Mouse (Mus musculus): Measurements from ENCODE around the gene Ankar. TPM values are rescaled to one million over a fixed set of nuclear protein-coding genes. Genes with fewer than 3 reads are reported as not detected.
A peak's percentile ranks its signal among the peaks of the same experiment; 100 is the strongest.

The Ankar gene
- polyA plus RNA-seq, 1 experiment, result 20.6 TPM

GRCm38 (mm10) chr1:72711684-72712083 lies 11.3 kb upstream of the Ankar start:
- H3K27ac ChIP-seq (ENCODE audit: control insufficient read depth, insufficient read depth, low read depth, low read length), result peak overlapping the region; percentile 80
- peaks cover 1% of the 10 kb centered on the region for H3K36me3 ChIP-seq (ENCODE audit: control insufficient read depth, insufficient read depth, low read length)
- peak overlapping the region; percentile 97 for H3K4me3 ChIP-seq (ENCODE audit: control insufficient read depth, low read depth, low read length)
- no peaks in the 10 kb centered on the region; the same call in none of the 2 replicates for H3K4me1 ChIP-seq (ENCODE audit: control insufficient read depth, insufficient read depth, low read length)
- no peaks in the 10 kb centered on the region for H3K27me3 ChIP-seq (ENCODE audit: control insufficient read depth, insufficient read depth, low read length)
- TF ChIP-seq POLR2A (IDR thresholded peaks at IDR 0.05; ENCODE audit: control insufficient read depth, low read depth, low read length) (no peak), CTCF (IDR thresholded peaks at IDR 0.05; ENCODE audit: control insufficient read depth, insufficient read depth, insufficient replicate concordance, low read depth, low read length) (no peak)

GRCm38 (mm10) chr1:72710753-72711653 lies 10.6 kb upstream of the Ankar start, which contains the start of gene Rpl37a:
Rpl37a (plus strand) TSS chr1:72711290.
- Histone ChIP-seq H3K36me3 (ENCODE audit: control insufficient read depth, insufficient read depth, low read length) (peaks cover 1% of the 10 kb centered on the region), H3K4me3 (ENCODE audit: control insufficient read depth, low read depth, low read length) (peak within 1 kb of the TSS; percentile 97), H3K27ac (ENCODE audit: control insufficient read depth, insufficient read depth, low read depth, low read length) (peak within 1 kb of the TSS; percentile 98), H3K4me1 (ENCODE audit: control insufficient read depth, insufficient read depth, low read length) (no peaks in the 10 kb centered on the region; the same call in none of the 2 replicates), H3K27me3 (ENCODE audit: control insufficient read depth, insufficient read depth, low read length) (no peaks in the 10 kb centered on the region)
- TF ChIP-seq POLR2A (IDR thresholded peaks at IDR 0.05; ENCODE audit: control insufficient read depth, low read depth, low read length) (peak; percentile 99), CTCF (IDR thresholded peaks at IDR 0.05; ENCODE audit: control insufficient read depth, insufficient read depth, insufficient replicate concordance, low read depth, low read length) (peak; percentile 12; the same call in 1 of the 2 replicates)

- no peak overlapping the region for H3K27ac ChIP-seq (ENCODE audit: control insufficient read depth, insufficient read depth, low read depth, low read length)
- no peaks in the 10 kb centered on the region; the same call in none of the 2 replicates for H3K4me1 ChIP-seq (ENCODE audit: control insufficient read depth, insufficient read depth, low read length)
- no peak for TF ChIP-seq POLR2A (IDR thresholded peaks at IDR 0.05; ENCODE audit: control insufficient read depth, low read depth, low read length)
- no peak for TF ChIP-seq CTCF (IDR thresholded peaks at IDR 0.05; ENCODE audit: control insufficient read depth, insufficient read depth, insufficient replicate concordance, low read depth, low read length)
- no peaks in the 10 kb centered on the region for H3K36me3 ChIP-seq (ENCODE audit: control insufficient read depth, insufficient read depth, low read length)
- no peak overlapping the region for H3K4me3 ChIP-seq (ENCODE audit: control insufficient read depth, low read depth, low read length)
- H3K27me3 ChIP-seq (ENCODE audit: control insufficient read depth, insufficient read depth, low read length), result no peaks in the 10 kb centered on the region
Measured at GRCm38 (mm10) chr1:72707525-72707924, 7.1 kb upstream of the Ankar start.

GRCm38 (mm10) chr1:72698651-72699050 lies 1.7 kb downstream of the Ankar start:
- TF ChIP-seq CTCF (IDR thresholded peaks at IDR 0.05; ENCODE audit: control insufficient read depth, insufficient read depth, insufficient replicate concordance, low read depth, low read length) (no peak), POLR2A (IDR thresholded peaks at IDR 0.05; ENCODE audit: control insufficient read depth, low read depth, low read length) (no peak)
- no peak overlapping the region for H3K4me3 ChIP-seq (ENCODE audit: control insufficient read depth, low read depth, low read length)
- no peaks in the 10 kb centered on the region for H3K27me3 ChIP-seq (ENCODE audit: control insufficient read depth, insufficient read depth, low read length)
- H3K36me3 ChIP-seq (ENCODE audit: control insufficient read depth, insufficient read depth, low read length), result no peaks in the 10 kb centered on the region
- H3K4me1 ChIP-seq (ENCODE audit: control insufficient read depth, insufficient read depth, low read length), result peaks cover 4% of the 10 kb centered on the region
- H3K27ac ChIP-seq (ENCODE audit: control insufficient read depth, insufficient read depth, low read depth, low read length), result no peak overlapping the region

GRCm38 (mm10) chr1:72696256-72696655 lies 4.1 kb downstream of the Ankar start:
- peaks cover 4% of the 10 kb centered on the region for H3K4me1 ChIP-seq (ENCODE audit: control insufficient read depth, insufficient read depth, low read length)
- no peaks in the 10 kb centered on the region for H3K36me3 ChIP-seq (ENCODE audit: control insufficient read depth, insufficient read depth, low read length)
- no peak overlapping the region for H3K27ac ChIP-seq (ENCODE audit: control insufficient read depth, insufficient read depth, low read depth, low read length)
- no peak overlapping the region for H3K4me3 ChIP-seq (ENCODE audit: control insufficient read depth, low read depth, low read length)
- H3K27me3 ChIP-seq (ENCODE audit: control insufficient read depth, insufficient read depth, low read length), result no peaks in the 10 kb centered on the region
- TF ChIP-seq CTCF (IDR thresholded peaks at IDR 0.05; ENCODE audit: control insufficient read depth, insufficient read depth, insufficient replicate concordance, low read depth, low read length) (no peak), POLR2A (IDR thresholded peaks at IDR 0.05; ENCODE audit: control insufficient read depth, low read depth, low read length) (no peak)

GRCm38 (mm10) chr1:72673070-72673469 lies 27.3 kb downstream of the Ankar start:
- H3K36me3 ChIP-seq (ENCODE audit: control insufficient read depth, insufficient read depth, low read length), result no peaks in the 10 kb centered on the region
- no peak overlapping the region for H3K27ac ChIP-seq (ENCODE audit: control insufficient read depth, insufficient read depth, low read depth, low read length)
- no peaks in the 10 kb centered on the region for H3K4me1 ChIP-seq (ENCODE audit: control insufficient read depth, insufficient read depth, low read length)
- TF ChIP-seq POLR2A (IDR thresholded peaks at IDR 0.05; ENCODE audit: control insufficient read depth, low read depth, low read length) (no peak), CTCF (IDR thresholded peaks at IDR 0.05; ENCODE audit: control insufficient read depth, insufficient read depth, insufficient replicate concordance, low read depth, low read length) (no peak)
- no peaks in the 10 kb centered on the region for H3K27me3 ChIP-seq (ENCODE audit: control insufficient read depth, insufficient read depth, low read length)
- no peak overlapping the region for H3K4me3 ChIP-seq (ENCODE audit: control insufficient read depth, low read depth, low read length)

- peak overlapping the region; percentile 93 for H3K27ac ChIP-seq (ENCODE audit: control insufficient read depth, insufficient read depth, low read depth, low read length)
Measured at GRCm38 (mm10) chr1:72640658-72641410, 59.5 kb downstream of the Ankar start.

More at GRCm38 (mm10) chr1:72640658-72641410, 59.5 kb downstream of the Ankar start:
- peak overlapping the region; percentile 89 for H3K4me3 ChIP-seq (ENCODE audit: control insufficient read depth, low read depth, low read length)
- H3K36me3 ChIP-seq (ENCODE audit: control insufficient read depth, insufficient read depth, low read length), result no peaks in the 10 kb centered on the region
- TF ChIP-seq POLR2A (IDR thresholded peaks at IDR 0.05; ENCODE audit: control insufficient read depth, low read depth, low read length) (peak; percentile 96), CTCF (IDR thresholded peaks at IDR 0.05; ENCODE audit: control insufficient read depth, insufficient read depth, insufficient replicate concordance, low read depth, low read length) (no peak)
- H3K4me1 ChIP-seq (ENCODE audit: control insufficient read depth, insufficient read depth, low read length), result no peaks in the 10 kb centered on the region; the same call in 1 of the 2 replicates
- no peaks in the 10 kb centered on the region for H3K27me3 ChIP-seq (ENCODE audit: control insufficient read depth, insufficient read depth, low read length)

Measured in testis, adult 2 months (tissue).